Mouse (Mus musculus) liver, postnatal 0 days (tissue): Measurements from ENCODE around the gene Susd4.

Experiments used
- CTCF ChIP-seq: sonication (generic); IDR thresholded peaks from 2 replicates; pipeline ENCODE4 v1.5.1; 2016; ENCODE audit warnings: antibody characterized with exemption, low read depth
- EP300 ChIP-seq: IDR thresholded peaks from 2 replicates; pipeline ENCODE4 v1.6.1; 2016; ENCODE audit warnings: antibody characterized with exemption, low read depth, mild to moderate bottlenecking

- no peak for TF ChIP-seq CTCF
- no peak for TF ChIP-seq EP300
These were observed 30.6 kb downstream of the Susd4 start for GRCm38 (mm10) chr1:182794221-182794620.
